Mouse (Mus musculus) fat pad, adult 2 months (tissue): ENCODE results near the gene Creg1.

ENCODE experiments used
- DNase-seq: peaks from one replicate; pipeline ENCODE4 v3.0.0-alpha.2; 2011; ENCODE audit warnings: low read depth, low spot score; ENCODE audit errors: extremely low read depth

Gene Creg1

DNA sequence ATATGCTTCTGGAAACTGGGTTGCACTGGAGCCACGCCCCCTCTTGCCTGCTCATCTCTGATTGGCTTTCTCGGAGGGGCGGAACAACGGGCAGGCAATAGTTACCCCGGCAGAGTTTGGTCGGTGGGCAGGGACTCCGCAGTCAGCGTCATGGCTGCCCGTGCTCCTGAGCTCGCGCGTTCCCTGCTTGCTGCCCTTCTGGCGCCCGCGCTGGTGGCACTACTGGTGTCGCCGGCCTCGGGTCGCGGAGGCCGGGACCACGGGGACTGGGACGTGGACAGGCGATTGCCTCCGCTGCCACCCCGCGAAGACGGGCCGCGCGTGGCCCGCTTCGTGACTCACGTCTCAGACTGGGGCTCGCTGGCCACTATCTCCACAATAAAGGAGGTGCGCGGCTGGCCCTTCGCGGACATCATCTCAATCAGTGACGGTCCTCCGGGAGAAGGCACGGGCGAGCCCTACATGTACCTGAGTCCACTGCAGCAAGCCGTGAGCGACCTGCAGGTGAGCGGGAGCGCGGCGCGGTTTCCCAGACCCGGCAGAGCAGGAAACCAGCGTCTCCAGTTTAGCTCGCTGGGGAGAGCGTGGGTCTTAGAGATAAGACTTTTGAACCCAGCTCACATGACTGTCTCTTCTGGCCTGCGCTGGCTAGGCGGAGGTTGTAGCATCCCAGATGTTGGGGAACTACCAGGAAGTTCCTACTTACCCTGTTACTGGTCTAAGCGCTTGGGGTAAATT is at the start of gene Creg1:
Creg1 (plus strand) TSS at position 112 of the 738 bp plus-strand sequence.
- DNase-seq = no peak

DNA sequence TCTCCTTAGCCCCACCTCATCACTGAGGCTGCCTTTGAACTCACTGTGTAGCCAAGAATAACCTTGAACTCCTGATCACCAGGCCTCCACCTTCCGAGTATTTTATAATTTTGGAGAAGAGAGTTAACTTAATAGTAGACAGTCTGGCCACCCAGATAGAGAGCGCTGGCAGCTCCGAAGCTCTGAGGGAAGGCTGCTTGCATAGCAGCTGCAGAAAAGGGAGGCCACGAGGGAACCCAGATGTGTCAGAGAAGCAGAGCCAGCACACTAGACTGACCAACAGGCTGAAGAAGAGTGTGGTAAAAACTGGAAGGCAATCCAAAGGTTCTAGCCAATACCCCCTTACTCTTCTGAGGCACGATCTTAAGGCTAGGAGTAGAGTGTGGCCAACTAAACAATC is 49.7 kb upstream of the Creg1 start:
- DNase-seq = no peak

DNA sequence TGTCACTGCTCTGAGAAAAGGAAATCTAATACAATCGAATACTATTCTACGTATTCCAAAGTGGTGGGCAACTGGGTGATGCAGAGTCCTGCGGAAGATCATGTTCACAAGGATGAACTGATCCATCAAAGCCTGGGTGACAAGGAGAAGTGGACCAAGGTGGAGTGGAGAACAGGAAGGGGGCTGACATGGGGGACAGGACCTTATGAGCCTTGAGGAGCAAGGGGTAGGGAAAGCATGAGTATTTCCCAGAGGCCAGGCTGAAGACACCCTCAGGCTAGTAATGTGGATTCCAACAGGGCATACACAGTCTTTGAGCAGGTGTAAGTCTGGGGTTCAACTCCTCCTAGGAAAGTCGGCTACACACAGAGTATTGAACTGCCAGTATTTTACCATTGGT is 47.1 kb upstream of the Creg1 start:
- DNase-seq = no peak

DNA sequence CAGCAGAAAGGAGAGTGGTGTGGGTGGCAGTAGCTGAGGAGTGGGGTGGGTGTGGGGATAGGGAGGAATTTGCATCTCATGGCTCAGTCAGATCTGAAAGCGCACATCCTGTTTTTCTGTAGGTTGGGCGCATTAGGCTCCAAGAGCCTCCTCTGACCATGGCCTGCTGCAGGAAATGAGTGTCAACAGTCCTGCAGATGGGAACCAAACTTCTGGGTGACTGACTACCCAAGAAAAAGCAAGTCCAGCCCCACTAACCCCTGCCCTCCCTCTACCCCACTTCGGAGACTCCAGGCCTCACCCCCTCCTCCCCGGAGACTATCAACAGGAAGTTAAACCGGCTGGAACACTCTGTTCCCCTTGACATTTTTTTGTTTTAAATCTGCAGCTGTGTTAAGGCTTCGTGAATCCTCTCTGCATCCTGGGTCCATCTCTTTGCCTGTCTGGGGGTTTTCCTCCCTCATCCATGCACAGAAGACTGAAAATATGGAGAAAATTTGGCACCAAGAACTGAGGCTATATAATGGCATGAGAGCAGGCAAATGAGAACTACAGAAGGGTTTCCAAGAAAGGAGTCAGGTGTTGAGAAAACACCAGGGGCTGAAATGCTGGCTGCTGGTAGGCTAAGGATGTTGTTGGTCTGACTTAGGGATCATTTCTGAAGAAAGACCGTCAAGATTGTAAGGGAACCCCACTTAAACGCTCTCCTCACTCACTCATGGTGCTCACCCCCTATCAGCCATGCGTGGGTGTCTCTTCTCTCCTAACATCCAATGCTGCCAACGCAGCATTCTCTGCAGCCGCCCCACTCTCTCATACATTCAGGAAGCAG is 45.6 kb upstream of the Creg1 start:
- DNase-seq = no peak

DNA sequence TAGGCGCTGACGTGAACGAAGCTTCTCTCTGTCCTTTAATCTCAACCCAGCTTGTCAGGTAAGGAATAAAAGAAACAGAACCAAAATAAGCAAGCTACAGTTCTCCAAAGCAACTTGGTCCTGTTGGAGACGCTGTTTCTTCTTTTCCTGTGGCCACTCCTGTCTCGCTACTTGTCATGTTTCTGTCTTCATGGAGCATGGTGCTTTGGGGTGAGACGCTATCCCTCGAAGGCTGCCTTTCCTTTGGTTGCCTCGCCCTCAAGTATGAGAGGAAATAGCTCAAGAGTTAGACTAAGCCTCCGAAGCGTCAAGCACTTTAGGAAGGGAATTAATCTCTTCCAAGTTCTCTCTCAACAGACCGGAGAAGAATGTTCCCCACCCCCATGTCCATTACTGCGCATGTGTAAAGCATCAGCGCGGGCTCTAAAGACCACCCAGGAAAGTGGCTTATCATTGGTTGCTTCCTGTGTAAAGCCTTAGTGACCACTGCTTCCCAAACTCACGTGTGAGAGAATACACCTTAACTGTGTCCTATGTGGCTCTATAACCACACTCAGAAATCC is 44.9 kb upstream of the Creg1 start:
- DNase-seq = no peak

DNA sequence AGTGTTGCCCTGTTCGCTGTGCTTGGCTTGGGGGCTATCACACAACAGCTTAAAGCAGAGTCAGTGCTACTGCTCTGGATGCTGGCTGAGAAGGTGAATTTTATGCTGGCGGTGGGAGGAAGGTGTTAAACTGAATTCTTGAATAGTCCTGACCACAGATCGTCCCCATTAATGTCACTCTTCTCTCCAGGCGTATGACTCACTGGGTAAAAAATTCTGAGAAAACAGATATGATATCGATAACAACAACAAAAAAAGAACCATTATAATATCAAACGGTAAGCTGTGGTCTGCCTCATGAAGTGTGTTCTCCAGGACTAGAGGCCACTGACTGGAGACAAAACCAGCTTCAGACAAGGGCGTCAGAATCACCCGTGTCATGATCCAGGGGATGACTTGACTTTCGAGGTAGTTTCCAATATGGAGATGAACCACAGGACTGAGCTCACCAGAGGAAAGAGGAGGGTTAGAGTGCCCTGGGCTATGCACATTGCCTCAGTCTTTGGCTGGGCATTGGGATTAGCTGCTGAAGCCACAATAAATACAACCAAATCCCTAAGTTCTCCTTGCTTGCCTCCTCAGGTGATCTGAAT is 40.9 kb upstream of the Creg1 start:
- DNase-seq = no peak

DNA sequence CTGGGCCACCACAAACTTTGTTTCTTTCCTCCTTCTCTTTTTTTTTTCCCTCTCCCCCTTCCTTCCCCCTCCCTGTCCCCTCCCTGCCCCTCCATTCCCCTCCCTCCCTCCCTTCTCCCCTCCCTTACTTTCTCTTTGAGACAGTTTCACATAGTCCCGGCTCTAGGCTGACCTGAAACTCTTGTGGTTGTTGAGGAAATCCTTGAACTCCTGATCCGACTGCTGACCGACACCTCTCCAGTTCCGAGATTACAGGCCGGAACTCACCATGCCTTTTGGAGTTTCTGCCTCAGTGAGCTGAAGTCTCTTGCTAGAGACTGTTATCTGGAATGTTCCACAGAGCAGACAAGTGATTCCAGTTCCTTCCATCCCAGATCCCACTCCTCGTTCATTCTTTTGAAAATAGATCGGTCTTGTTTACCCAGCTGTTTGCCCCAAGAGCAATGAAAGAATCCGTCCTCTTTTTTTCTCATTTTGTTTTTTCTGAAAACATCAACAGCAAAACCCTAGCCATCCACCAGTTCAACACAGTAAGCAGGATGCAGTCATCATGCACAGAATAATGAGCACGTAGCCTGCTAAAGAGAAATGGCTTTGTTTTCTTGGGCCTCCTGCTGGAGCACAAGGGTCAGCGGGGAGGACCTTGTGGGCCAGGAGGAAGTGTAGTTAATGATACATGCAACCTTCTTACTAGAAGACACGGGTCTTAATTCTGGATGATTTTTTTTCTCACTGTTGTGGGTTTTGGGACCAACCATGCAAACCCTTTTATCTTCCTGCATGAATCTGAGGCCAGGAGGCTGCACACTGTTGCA is 39.1 kb upstream of the Creg1 start:
- DNase-seq = no peak

DNA sequence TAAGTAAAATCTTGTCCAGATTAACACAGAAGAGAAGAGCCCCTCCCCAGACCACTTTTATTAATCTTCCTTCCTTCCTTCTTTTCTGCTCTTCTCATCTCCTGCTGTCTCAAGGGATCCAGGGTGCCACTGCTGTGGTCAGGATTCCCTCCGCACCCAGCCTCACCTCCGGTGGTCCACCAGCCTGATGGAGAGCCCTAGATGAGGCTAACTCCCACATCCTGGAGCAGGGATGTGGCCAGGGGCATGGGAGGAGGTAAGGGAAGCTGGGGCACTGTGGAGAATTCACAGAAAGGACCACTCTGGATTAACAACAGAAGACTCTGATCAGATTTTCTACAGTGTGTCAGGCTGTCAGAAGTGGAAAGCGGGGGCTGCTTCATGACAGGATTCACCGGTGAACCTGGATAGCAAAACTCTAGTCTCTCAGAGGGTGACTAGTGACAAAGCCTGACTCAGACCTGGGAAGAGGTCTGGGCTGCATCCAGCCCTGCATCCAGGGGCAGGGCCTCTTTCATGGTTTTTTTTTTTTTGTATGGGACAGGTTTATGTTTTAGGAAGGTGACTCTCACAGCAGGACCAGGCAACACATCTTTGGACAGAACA is 38.4 kb upstream of the Creg1 start:
- no peak for DNase-seq

GRCm38 (mm10) chr1:165726986-165727385 is 36.6 kb upstream of the Creg1 start:
- no peak for DNase-seq

DNA sequence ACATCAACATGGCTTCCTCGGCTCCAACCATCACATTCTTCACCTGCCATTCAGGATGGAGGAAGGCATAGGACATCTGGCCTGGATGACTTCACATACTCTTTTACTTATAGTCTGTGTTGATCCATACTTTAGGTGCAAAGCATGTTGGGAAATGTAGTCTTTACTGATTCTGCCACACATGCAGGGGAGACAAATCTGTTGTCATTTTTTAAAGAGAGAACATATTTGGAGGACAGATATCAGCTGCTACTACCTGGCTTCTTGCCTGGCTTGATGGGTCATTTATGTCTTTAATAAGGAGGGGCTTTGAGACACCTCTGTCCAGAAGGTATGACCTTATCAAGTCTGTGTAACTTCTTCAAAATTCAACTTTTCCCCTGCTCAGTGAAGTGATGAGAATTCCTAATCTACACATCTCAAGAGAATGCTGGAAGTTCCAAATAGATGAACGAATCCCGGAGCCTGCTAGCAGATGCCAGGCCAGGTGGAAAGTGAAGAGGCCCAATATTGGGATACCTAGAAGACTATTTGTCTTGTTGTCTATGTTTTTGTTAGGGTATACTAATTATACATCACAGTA is 35.4 kb upstream of the Creg1 start:
- DNase-seq = no peak

DNA sequence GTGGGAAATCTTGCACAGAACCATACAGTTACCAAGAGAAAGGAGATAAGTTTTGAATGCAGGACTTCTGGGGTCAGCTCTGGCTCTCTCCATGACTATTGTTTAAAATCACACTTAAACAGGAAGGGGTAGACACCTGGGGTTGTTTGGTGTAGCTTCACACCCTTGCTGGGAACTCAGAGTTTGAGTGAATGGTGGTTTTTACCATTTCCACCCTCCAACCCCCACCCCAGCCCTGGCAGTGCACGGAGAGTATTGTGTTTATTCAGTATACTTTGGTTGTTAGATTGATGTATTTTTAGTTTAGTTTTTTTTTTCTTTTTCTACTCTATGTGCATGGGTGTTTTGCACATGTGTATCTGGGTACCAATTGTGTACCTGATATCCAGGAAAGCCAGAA is 33.4 kb upstream of the Creg1 start:
- DNase-seq = no peak

GRCm38 (mm10) chr1:165731553-165731952 is 32.0 kb upstream of the Creg1 start:
- DNase-seq = no peak

DNA sequence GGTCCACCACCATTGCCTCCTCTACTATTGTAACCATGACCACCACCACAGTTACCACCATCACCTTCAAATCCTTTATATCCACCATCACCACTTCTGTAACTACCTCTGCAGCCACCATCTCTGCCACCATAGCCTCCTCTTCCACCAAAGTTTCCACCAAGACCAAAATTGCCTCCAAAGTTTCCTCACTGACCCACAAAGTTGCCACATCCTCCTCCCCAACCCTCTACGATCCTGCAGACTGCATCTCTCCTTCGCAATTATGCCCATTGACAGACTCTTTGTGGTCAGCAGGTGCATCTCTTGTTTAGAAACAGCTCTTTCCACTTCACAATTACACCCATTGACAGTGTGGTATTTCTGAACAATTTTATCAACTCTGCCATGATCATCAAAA is 28.7 kb upstream of the Creg1 start:
- DNase-seq = no peak

GRCm38 (mm10) chr1:165735826-165736818 is 27.4 kb upstream of the Creg1 start:
- no peak for DNase-seq

DNA sequence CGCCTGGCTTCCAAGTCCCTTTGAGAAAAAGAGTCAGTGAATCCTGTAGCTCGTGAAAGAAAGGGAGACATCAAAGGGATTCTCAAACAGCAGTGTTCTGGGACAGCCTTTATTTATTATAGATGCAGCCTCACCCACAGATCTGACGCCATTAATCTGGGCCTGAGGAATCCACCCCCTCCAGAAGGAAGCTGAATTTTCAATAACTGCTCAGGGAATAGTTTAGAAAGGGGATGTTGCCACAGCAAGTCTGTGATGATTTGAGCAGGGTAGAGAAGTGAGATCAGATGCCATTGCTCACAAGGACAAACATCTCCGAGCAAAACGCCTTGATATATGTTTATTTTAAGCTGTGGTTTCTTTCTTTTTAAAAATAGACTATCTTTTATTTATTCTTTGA is 26.1 kb upstream of the Creg1 start:
- DNase-seq = no peak

GRCm38 (mm10) chr1:165737867-165738266 is 25.7 kb upstream of the Creg1 start:
- DNase-seq = no peak

- DNase-seq = no peak
Measured at GRCm38 (mm10) chr1:165738985-165739384, 24.6 kb upstream of the Creg1 start.

DNA sequence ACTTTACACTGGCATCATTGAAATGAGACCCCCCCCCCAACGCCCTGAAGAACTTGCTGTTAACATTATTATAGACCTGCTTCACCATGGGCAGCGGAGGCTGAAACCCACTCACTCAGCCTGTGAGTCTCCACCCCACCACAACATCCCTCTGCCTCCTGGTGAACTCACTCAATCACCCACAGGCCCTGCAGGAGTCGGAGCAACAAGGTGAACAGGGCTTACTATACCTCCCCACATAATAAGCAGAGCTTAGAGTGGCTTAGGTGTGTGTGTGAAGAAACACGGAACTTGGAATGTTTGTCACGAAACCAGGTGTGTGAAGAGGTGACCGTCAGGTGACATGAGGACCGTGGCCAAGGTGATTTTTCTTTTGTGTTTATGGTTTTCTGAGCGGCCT is 21.6 kb upstream of the Creg1 start:
- no peak for DNase-seq

- no peak for DNase-seq
Measured at GRCm38 (mm10) chr1:165748053-165748452, 15.5 kb upstream of the Creg1 start.
